Mouse (Mus musculus) olfactory bulb, adult 2 months (tissue): ENCODE data around the gene Cntnap5c.

Source experiments
- CTCF ChIP-seq: fragments of 200-500 bp; IDR thresholded peaks from 2 replicates; pipeline ENCODE4 v1.5.1; 2012; ENCODE audit warnings: low read depth, mild to moderate bottlenecking, low read length, moderate library complexity; ENCODE audit not compliant: insufficient read depth
- POLR2A ChIP-seq: fragments of 200-500 bp; IDR thresholded peaks from 2 replicates; pipeline ENCODE4 v1.6.1; 2012; ENCODE audit warnings: mild to moderate bottlenecking, low read depth, low read length, moderate library complexity; ENCODE audit not compliant: insufficient read depth

DNA sequence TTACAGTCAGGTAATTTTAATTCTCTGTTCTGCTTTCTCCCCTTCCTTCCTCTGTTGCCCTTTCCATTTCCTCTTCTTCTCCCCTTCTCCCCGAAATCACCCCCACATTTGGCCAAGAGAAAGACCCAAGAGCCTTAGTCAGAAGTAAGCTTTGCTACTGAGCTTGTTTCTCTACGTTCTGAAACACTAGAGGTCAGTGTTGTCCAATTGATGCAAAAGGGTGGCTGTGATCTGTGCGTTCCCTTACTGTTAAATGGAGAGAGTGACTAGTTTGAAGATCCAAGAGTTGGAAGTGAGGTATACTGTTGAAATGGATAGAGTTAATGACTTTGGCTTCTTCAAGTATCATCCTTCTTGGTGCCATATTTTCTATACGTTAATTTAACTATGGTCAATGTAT lies 1.5 kb downstream of the Cntnap5c start:
- TF ChIP-seq CTCF (no peak), POLR2A (no peak)
